Mouse (Mus musculus) CH12.LX (cell line): Measurements from ENCODE around the gene Slc6a11. TPM values are rescaled to one million over a fixed set of nuclear protein-coding genes. Genes with fewer than 3 reads are reported as not detected.

Experiments
- DNase-seq: peaks from one replicate; pipeline ENCODE4 v3.0.0-alpha.2; 2013; ENCODE audit errors: extremely low read depth
- H3K27ac ChIP-seq: 2 replicates; pipeline ENCODE4 v1.5.1; 2012; ENCODE audit warnings: low read depth, mild to moderate bottlenecking, control low read depth, moderate library complexity; ENCODE audit not compliant: insufficient read depth
- H3K27me3 ChIP-seq: replicated peaks from 2 replicates; pipeline ENCODE3; 2012; ENCODE audit warnings: inconsistent platforms
- H3K36me3 ChIP-seq, 2 experiments: replicated peaks in 1 of 2; 2 replicates each; pipeline versions ENCODE3 to v1.6.1; 2012; ENCODE audit warnings: inconsistent platforms in 1 of 2, low read length in 1 of 2, mild to moderate bottlenecking in 1 of 2, mixed read lengths in 1 of 2, moderate library complexity in 1 of 2; ENCODE audit not compliant: control insufficient read depth in 1 of 2, insufficient read depth in 1 of 2
- H3K4me1 ChIP-seq, 2 experiments: 2 replicates each; pipeline ENCODE4 v1.6.1; 2012; ENCODE audit warnings: inconsistent platforms in 1 of 2, moderate library complexity in 1 of 2; ENCODE audit not compliant: insufficient read depth in 2 of 2, control insufficient read depth in 1 of 2
- H3K4me2 ChIP-seq: 2 replicates; pipeline ENCODE4 v1.6.1; 2012; ENCODE audit warnings: low read depth, mild to moderate bottlenecking, control low read depth; ENCODE audit not compliant: poor library complexity, insufficient read depth, severe bottlenecking
- H3K4me3 ChIP-seq, 3 experiments: fragments of 150-350 bp in 1 of 3; sonication (generic) in 1 of 3; replicated peaks in 1 of 3; 2 replicates each; pipeline versions ENCODE3 to v1.5.1; 2011 to 2012; ENCODE audit warnings: low read depth in 2 of 3, low read length in 2 of 3, mild to moderate bottlenecking in 2 of 3, moderate library complexity in 2 of 3, control low read depth in 1 of 3, improper control_type of control experiment in 1 of 3, inconsistent platforms in 1 of 3, mixed read lengths in 1 of 3; ENCODE audit not compliant: poor library complexity in 1 of 3
- H3K79me2 ChIP-seq: replicated peaks from 2 replicates; pipeline ENCODE4 v1.6.1; 2012; ENCODE audit warnings: mild to moderate bottlenecking, moderate library complexity; ENCODE audit not compliant: control insufficient read depth, poor library complexity, insufficient read depth, severe bottlenecking; ENCODE audit errors: extremely low read depth
- H3K9ac ChIP-seq: 2 replicates; pipeline ENCODE4 v1.6.1; 2012; ENCODE audit warnings: low read depth, mild to moderate bottlenecking, control low read depth, moderate library complexity; ENCODE audit not compliant: insufficient read depth
- H3K9me3 ChIP-seq: replicated peaks from 2 replicates; pipeline ENCODE3; 2012; ENCODE audit warnings: low read length, inconsistent platforms, mixed read lengths
- BHLHE40 ChIP-seq: IDR thresholded peaks from 2 replicates; pipeline ENCODE4 v1.6.1; 2011; ENCODE audit warnings: mild to moderate bottlenecking, low read depth, low read length, improper control_type of control experiment
- CHD2 ChIP-seq: IDR thresholded peaks from 2 replicates; pipeline ENCODE4 v1.6.1; 2011; ENCODE audit warnings: low read length, improper control_type of control experiment
- CTCF ChIP-seq, 2 experiments: IDR thresholded peaks in 1 of 2; conservative IDR thresholded peaks in 1 of 2; 2 replicates each; pipeline ENCODE4 v1.5.1; 2011 to 2012; ENCODE audit warnings: low read depth in 2 of 2, low read length in 2 of 2, improper control_type of control experiment in 1 of 2, inconsistent platforms in 1 of 2, mild to moderate bottlenecking in 1 of 2, moderate library complexity in 1 of 2
- IRF4 ChIP-seq: IDR thresholded peaks from 2 replicates; pipeline ENCODE4 v1.6.1; 2014; ENCODE audit warnings: low read depth, mild to moderate bottlenecking, inconsistent platforms, low read length, improper control_type of control experiment
- JUN ChIP-seq: IDR thresholded peaks from 2 replicates; pipeline ENCODE4 v1.6.1; 2011; ENCODE audit warnings: low read depth, mild to moderate bottlenecking, low read length, improper control_type of control experiment, moderate library complexity; ENCODE audit not compliant: insufficient read depth
- JUND ChIP-seq: conservative IDR thresholded peaks from 2 replicates; pipeline ENCODE4 v1.6.1; 2011; ENCODE audit warnings: low read depth, low read length, improper control_type of control experiment
- MAFK ChIP-seq: IDR thresholded peaks from 2 replicates; pipeline ENCODE4 v1.6.1; 2011; ENCODE audit warnings: low read length, improper control_type of control experiment; ENCODE audit not compliant: insufficient replicate concordance
- MAX ChIP-seq: IDR thresholded peaks from 2 replicates; pipeline ENCODE4 v1.6.1; 2011; ENCODE audit warnings: low read length, improper control_type of control experiment
- MEF2A ChIP-seq: IDR thresholded peaks from 2 replicates; pipeline ENCODE4 v1.6.1; 2014; ENCODE audit warnings: low read depth, mild to moderate bottlenecking, inconsistent platforms, low read length, improper control_type of control experiment, borderline replicate concordance
- NRF1 ChIP-seq: IDR thresholded peaks from 2 replicates; pipeline ENCODE4 v1.6.1; 2014; ENCODE audit warnings: low read depth, mild to moderate bottlenecking, inconsistent platforms, low read length, improper control_type of control experiment, moderate library complexity
- POLR2A ChIP-seq: IDR thresholded peaks from 2 replicates; pipeline ENCODE4 v1.6.1; 2011; ENCODE audit warnings: low read depth, mild to moderate bottlenecking, improper control_type of control experiment, low read length
- POLR2AphosphoS2 ChIP-seq: IDR thresholded peaks from 2 replicates; pipeline ENCODE4 v1.6.1; 2011; ENCODE audit warnings: low read depth, low read length, improper control_type of control experiment
- RAD21 ChIP-seq: IDR thresholded peaks from 2 replicates; pipeline ENCODE4 v1.6.1; 2011; ENCODE audit warnings: low read depth, mild to moderate bottlenecking, low read length, improper control_type of control experiment, moderate library complexity
- SIN3A ChIP-seq: IDR thresholded peaks from 2 replicates; pipeline ENCODE4 v1.6.1; 2012; ENCODE audit warnings: low read length, improper control_type of control experiment, inconsistent platforms
- SMC3 ChIP-seq: IDR thresholded peaks from 2 replicates; pipeline ENCODE4 v1.6.1; 2011; ENCODE audit warnings: low read depth, low read length, improper control_type of control experiment
- USF1 ChIP-seq: IDR thresholded peaks from 2 replicates; pipeline ENCODE4 v1.6.1; 2014; ENCODE audit warnings: low read depth, mild to moderate bottlenecking, inconsistent platforms, low read length, improper control_type of control experiment
- USF2 ChIP-seq: conservative IDR thresholded peaks from 2 replicates; pipeline ENCODE4 v1.6.1; 2011; ENCODE audit warnings: low read depth, low read length, improper control_type of control experiment
- ZC3H11A ChIP-seq: IDR thresholded peaks from 2 replicates; pipeline ENCODE4 v1.6.1; 2012; ENCODE audit warnings: low read depth, mild to moderate bottlenecking, inconsistent platforms, low read length, improper control_type of control experiment
- ZNF384 ChIP-seq: IDR thresholded peaks from 2 replicates; pipeline ENCODE4 v1.6.1; 2012; ENCODE audit warnings: low read depth, low read length, improper control_type of control experiment, inconsistent platforms
- dilution Hi-C: fragments of 300-500 bp; cut with MboI; formaldehyde crosslinking; loops from 2 replicates; pipeline ENCODE4 v1.14.3; 2020; ENCODE audit warnings: low sequenced_read_pairs; ENCODE audit not compliant: extremely low pct_unique_long_range_greater_than_20kb, extremely low pct_ligation_motif_present
- in situ Hi-C: fragments of 300-500 bp; cut with MboI; formaldehyde crosslinking; loops from 3 replicates; pipeline ENCODE4 v1.14.3; 2019; ENCODE audit warnings: low sequenced_read_pairs, low pct_ligation_motif_present, low pct_unique_long_range_greater_than_20kb, mixed read lengths
- polyA plus RNA-seq: library from polyadenylated mRNA; unstranded; fragments of >175 nt; gene quantifications from 2 replicates; pipeline ENCODE4 v1.2.1, GENCODE M21; 2012; ENCODE audit warnings: low read depth; ENCODE audit not compliant: insufficient read length
- total RNA-seq, 2 experiments: library from RNA; depleted of rRNA; stranded (reverse); fragments of 300-350 nt in 1 of 2; fragments of >200 nt in 1 of 2; gene quantifications; 2 replicates each; pipeline ENCODE4 v1.2.3; 2012 to 2014

Gene Slc6a11
- total and polyA plus RNA-seq, 3 experiments: not detected

DNA sequence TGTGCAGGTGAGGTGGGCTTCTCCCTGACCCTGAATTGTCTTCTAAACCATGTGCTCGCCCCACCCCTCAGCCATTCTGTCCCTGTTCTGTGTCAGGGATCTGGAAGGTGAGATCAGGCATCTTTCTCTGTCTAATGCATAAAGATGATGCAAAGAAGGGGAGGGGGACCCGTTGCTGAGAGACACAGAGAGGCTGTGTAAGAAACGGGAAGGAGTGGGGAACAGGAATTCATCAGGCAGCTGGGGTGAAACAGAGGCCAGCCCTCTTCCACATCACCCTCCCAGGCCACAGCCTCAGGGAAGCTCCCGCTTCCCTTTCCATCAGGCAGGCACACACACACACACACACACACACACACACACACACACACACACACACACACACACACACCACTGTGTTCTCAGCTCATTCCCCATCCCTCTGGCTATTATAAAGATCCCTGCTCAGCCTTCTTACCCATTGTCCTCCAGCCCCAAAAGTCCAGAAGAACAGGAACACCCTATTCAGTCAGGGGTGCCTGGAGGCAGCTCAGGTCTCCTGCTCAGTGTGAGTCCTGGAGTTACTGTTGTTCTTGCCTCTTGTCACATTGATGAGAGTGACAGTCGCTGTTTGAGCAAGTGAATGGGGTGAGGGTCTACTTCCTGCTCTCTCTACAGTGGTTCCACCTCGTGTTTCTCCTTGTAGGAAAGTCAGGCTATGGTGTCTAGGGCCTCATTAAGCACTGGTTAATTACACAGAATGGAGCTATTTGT is 108.0 kb downstream of the Slc6a11 start:
- Histone ChIP-seq H3K9me3 (no peaks in the 10 kb centered on the region), H3K9ac (no peak overlapping the region), H3K27me3 (peaks cover 86% of the 10 kb centered on the region), H3K79me2 (no peaks in the 10 kb centered on the region), H3K36me3 (no peaks in the 10 kb centered on the region), H3K27ac (no peak overlapping the region), H3K4me3 (no peak overlapping the region), H3K4me1 (no peaks in the 10 kb centered on the region), H3K4me2 (no peak overlapping the region)
- dilution Hi-C loops: no loop called here
- DNase-seq: no peak
- in situ Hi-C loops: no loop called here
- TF ChIP-seq ZC3H11A: no peak
- TF ChIP-seq RAD21: no peak
- TF ChIP-seq NRF1: no peak
- TF ChIP-seq ZNF384: no peak
- TF ChIP-seq SMC3: no peak
- no peak for TF ChIP-seq JUN
- no peak for TF ChIP-seq POLR2AphosphoS2
- TF ChIP-seq BHLHE40: no peak
- TF ChIP-seq CTCF (conservative IDR thresholded peaks at IDR 0.05 in 1 of 2, IDR thresholded peaks at IDR 0.05 in 1 of 2; ENCODE audit: low read depth in 2 of 2, low read length in 2 of 2): no peak
- no peak for TF ChIP-seq SIN3A
- TF ChIP-seq JUND: no peak

DNA sequence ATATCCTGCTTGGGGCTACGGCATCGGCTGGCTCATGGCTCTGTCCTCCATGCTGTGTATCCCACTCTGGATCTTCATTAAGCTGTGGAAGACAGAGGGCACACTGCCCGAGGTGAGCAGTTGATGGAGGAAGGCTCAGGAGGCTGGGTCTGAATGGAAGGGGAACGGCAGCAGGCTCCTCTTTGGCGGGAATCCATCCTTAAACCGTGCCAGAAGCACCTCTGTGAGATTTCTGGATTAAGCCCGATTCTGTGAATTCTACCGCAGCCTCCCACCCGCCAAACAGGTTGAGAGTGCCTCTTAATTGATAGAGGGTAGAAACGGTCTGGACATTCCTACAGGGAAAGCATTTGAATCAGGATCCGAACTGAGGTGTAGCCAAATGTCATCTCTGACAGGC is 114.6 kb downstream of the Slc6a11 start:
- Histone ChIP-seq H3K9me3 (no peaks in the 10 kb centered on the region), H3K27ac (no peak overlapping the region), H3K4me3 (no peak overlapping the region), H3K79me2 (no peaks in the 10 kb centered on the region), H3K4me2 (no peak overlapping the region)
- dilution Hi-C loops: no loop called here
- no peak for DNase-seq
- TF ChIP-seq BHLHE40 (no peak), USF2 (no peak), POLR2A (no peak), MAFK (no peak), CTCF (conservative IDR thresholded peaks at IDR 0.05 in 1 of 2, IDR thresholded peaks at IDR 0.05 in 1 of 2; ENCODE audit: low read depth in 2 of 2, low read length in 2 of 2) (no peak), MAX (no peak), RAD21 (no peak), JUN (no peak), SMC3 (no peak), JUND (no peak), IRF4 (no peak), ZC3H11A (no peak), MEF2A (no peak), CHD2 (no peak), USF1 (no peak)
- TF ChIP-seq, all 38 proteins: peak for 0
- Histone ChIP-seq H3K9ac (no peak overlapping the region), H3K36me3 (no peaks in the 10 kb centered on the region), H3K27me3 (peaks cover 92% of the 10 kb centered on the region), H3K4me1 (no peaks in the 10 kb centered on the region)
- in situ Hi-C loops: no loop called here
